Mouse (Mus musculus) naive thymus-derived CD4-positive, alpha-beta T cell, adult 2 months (primary cell): ENCODE results near the gene Slc25a10.

Source experiments
- DNase-seq: peaks from one replicate; pipeline ENCODE4 v3.0.0-alpha.2; 2011; ENCODE audit warnings: low read depth

Slc25a10 gene

GRCm38 (mm10) chr11:120484265-120484981 is 7.2 kb upstream of the Slc25a10 start, which contains the start of gene Mrpl12:
Gene Mrpl12 (plus strand): TSS chr11:120484613.
- DNase-seq = peak; percentile 93

- no peak for DNase-seq
Measured at GRCm38 (mm10) chr11:120485251-120485650, 6.4 kb upstream of the Slc25a10 start.

GRCm38 (mm10) chr11:120488516-120488915 is 3.1 kb upstream of the Slc25a10 start:
- DNase-seq = no peak

GRCm38 (mm10) chr11:120489054-120489761 is 2.4 kb upstream of the Slc25a10 start:
- peak; percentile 91 for DNase-seq

GRCm38 (mm10) chr11:120490291-120491046 is 1.2 kb upstream of the Slc25a10 start:
- DNase-seq = no peak

- peak; percentile 72 for DNase-seq
Measured at GRCm38 (mm10) chr11:120492024-120492877, 611 bp downstream of the Slc25a10 start.

- DNase-seq = no peak
Measured at GRCm38 (mm10) chr11:120492878-120493203, 1.2 kb downstream of the Slc25a10 start.

GRCm38 (mm10) chr11:120493351-120493750 is 1.7 kb downstream of the Slc25a10 start:
- DNase-seq = no peak

GRCm38 (mm10) chr11:120493911-120494310 is 2.3 kb downstream of the Slc25a10 start:
- no peak for DNase-seq

- no peak for DNase-seq
Measured at GRCm38 (mm10) chr11:120497436-120497835, 5.8 kb downstream of the Slc25a10 start.

GRCm38 (mm10) chr11:120498226-120498625 is 6.6 kb downstream of the Slc25a10 start:
- no peak for DNase-seq

- no peak for DNase-seq
Measured at GRCm38 (mm10) chr11:120498891-120499290, 7.3 kb downstream of the Slc25a10 start.

- no peak for DNase-seq
Measured at GRCm38 (mm10) chr11:120499894-120500293, 8.3 kb downstream of the Slc25a10 start.

GRCm38 (mm10) chr11:120500357-120500756 is 8.7 kb downstream of the Slc25a10 start:
- no peak for DNase-seq

GRCm38 (mm10) chr11:120501018-120501417 is 9.4 kb downstream of the Slc25a10 start:
- DNase-seq = no peak

- DNase-seq = no peak
Measured at GRCm38 (mm10) chr11:120501701-120502100, 10.1 kb downstream of the Slc25a10 start.

- DNase-seq = no peak
Measured at GRCm38 (mm10) chr11:120505661-120506060, 14.0 kb downstream of the Slc25a10 start.

- no peak for DNase-seq
Measured at GRCm38 (mm10) chr11:120506899-120507298, 15.3 kb downstream of the Slc25a10 start.

- DNase-seq = no peak
Measured at GRCm38 (mm10) chr11:120507611-120508289, 16.1 kb downstream of the Slc25a10 start.

- DNase-seq = no peak
Measured at GRCm38 (mm10) chr11:120508290-120508870, 16.7 kb downstream of the Slc25a10 start.

- peak; percentile 47 for DNase-seq
Measured at GRCm38 (mm10) chr11:120509940-120510339, 18.3 kb downstream of the Slc25a10 start.
